Mouse (Mus musculus): ENCODE measurements around the gene Vmn1r239-ps. TPM values are rescaled to one million over a fixed set of nuclear protein-coding genes. Genes with fewer than 3 reads are reported as not detected.
"Not testable (repeated sequence)": the region's sequence is repeated elsewhere in the genome, so short reads cannot be mapped to it uniquely, and the experiment has no call there.

Gene Vmn1r239-ps
- polyA plus RNA-seq (2012; rRNA removed): not detected in 2 replicates

DNA sequence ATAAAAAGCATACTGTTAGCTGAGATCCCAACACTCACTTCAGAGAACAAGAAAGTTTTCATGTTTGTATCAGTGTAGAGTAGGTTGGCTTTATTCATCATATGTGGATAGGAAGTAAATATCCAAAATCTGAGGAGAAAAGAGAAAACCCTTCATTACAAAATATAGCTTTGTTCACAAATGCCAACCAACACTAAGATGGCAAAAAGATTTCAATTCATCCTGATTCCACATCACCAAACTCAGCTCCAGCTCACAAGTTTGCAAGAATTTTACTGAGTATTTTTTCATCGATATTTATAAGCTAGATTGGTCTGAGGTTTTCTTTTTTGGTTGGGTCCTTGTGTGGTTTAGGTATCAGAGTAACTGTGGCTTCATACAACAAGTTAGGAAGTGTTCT is at the start of gene Vmn1r239-ps:
TSS of gene Vmn1r239-ps (minus strand) at position 101 of the 400 bp plus-strand sequence.
- DNase-seq (ENCODE audit: low read depth): not testable (repeated sequence)

DNA sequence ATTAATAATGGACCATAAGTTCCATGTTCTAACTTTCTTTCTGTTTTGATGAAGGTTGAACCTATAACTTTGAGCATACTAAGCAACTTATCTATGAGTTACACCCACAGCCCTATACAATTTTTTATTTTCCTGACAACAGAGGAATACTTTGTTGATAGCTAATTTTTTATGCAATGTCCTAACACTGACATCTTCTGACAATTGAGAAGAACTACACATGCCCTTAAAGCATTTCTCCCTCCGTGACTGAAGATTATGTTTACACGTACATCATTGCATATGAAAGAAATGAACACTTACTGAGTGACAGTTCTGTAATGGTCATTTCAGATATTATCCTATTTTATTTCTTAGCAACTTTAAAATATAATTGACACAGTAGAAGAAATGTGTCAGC is 36.0 kb upstream of the Vmn1r239-ps start:
- no peak for DNase-seq (ENCODE audit: low read depth)

GRCm38 (mm10) chrX:147443386-147443785 is 10.1 kb downstream of the Vmn1r239-ps start:
- no peak for DNase-seq (ENCODE audit: low read depth)

DNA sequence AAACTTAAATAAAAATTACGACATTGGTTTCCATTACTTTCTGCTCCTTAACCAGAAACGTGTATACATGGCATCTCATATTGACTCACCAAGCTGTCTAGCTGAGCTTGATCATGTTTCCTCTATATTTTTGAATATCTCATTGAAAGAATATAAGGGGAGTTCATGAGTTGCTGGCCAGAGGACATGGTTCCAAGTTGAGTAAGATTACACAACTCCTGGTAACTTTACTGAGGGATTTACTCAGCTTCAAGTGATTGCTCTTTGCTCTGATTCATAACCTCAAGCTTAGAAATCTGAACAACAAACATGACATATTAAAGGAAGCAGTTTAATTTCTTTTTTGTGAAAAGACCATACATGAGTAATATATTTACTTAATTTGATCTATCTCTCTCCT is 18.1 kb downstream of the Vmn1r239-ps start:
- DNase-seq (ENCODE audit: low read depth): no peak

- no peak for DNase-seq (ENCODE audit: low read depth)
Observed at GRCm38 (mm10) chrX:147429753-147430152, 23.8 kb downstream of the Vmn1r239-ps start.

DNA sequence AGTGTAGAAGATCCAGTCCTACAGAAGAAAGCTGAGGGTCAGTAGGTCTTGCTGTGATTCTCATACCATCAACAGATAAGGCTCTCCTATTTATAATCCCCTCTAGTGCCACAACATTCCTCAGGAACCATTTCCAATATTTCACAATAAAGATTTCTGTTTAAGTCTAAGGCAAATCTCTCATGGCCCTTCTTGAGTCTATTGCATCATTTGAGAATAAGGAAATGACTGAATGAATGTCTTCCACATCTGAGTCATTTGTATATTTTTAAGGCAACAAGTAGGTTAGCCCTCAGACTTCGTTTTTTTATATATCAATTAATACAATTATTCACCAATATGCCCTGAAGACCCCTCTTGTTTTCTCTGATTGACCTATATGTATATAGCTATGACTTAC is 24.4 kb downstream of the Vmn1r239-ps start, which contains the start of gene Il13ra2:
TSS of gene Il13ra2 (minus strand) at position 64 of the 400 bp plus-strand sequence.
- DNase-seq (ENCODE audit: low read depth): no peak

Other genes starting within 250 kb of the Vmn1r239-ps start
- gene Il13ra2, start 24.5 kb downstream of the Vmn1r239-ps start, polyA plus RNA-seq (2012; rRNA removed): 0.92 and 1.0 TPM in 2 replicates
- gene Lrch2, start 100.4 kb upstream of the Vmn1r239-ps start, polyA plus RNA-seq (2012; rRNA removed): 0.33 and 0.34 TPM in 2 replicates

All from gonadal fat pad, adult 2 months (tissue).